Mouse (Mus musculus): ENCODE measurements at regions not wholly inside any gene's neighbourhood (a gene's known extent, or its start where the extent isn't known, plus 50 kb on each side); places are given as distances from the start of the nearest gene placed in this dataset.

DNA sequence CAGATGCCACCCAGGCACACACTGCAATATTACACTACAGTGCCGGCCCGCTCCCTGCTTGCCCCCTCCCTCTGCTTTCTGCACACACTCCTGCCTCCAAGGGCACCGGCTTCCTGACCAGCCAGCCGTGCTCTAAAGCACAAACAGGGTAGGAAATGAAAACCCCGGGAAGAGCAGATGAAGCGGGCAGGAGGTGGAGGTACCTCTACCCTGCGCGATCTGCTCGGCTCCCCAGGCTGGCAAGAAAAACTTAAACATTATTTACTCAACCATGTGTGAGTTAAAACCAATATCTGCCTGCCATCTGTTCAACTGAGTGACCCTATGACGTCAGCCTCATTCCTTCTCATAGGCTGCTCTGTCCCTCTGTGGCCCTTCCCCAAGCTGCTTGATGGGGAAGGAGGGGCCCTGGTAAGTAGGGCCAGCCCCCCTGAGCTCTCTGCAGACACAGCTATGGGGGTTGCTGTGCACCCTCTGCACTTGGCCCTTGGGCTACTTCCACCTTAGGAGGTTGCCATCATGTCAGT lies 238.5 kb downstream of the Cbln1 start:
- TF ChIP-seq POLR2A (IDR thresholded peaks at IDR 0.05; ENCODE audit: insufficient read depth, low read depth, low read length) (no peak), CTCF (IDR thresholded peaks at IDR 0.05; ENCODE audit: insufficient read depth, low read depth, low read length) (no peak)
